Mouse (Mus musculus) erythroblast, embryonic 14.5 days (primary cell): ENCODE measurements around the gene Kdm5c.

Experiments
- GATA1 ChIP-seq: IDR thresholded peaks from 2 replicates; pipeline ENCODE4 v1.6.1; 2012; ENCODE audit warnings: low read length, inconsistent platforms, mixed read lengths
- TAL1 ChIP-seq: IDR thresholded peaks from 3 replicates; pipeline ENCODE4 v1.6.1; 2012; ENCODE audit warnings: low read length, inconsistent platforms, mixed read lengths

GRCm38 (mm10) chrX:152235758-152236157 is 2.9 kb downstream of the Kdm5c start:
- TF ChIP-seq GATA1, result no peak
- TF ChIP-seq TAL1, result no peak
